Mouse (Mus musculus) myocyte (in vitro differentiated cells): ENCODE results near the gene Zfp963. TPM values are rescaled to one million over a fixed set of nuclear protein-coding genes. Genes with fewer than 3 reads are reported as not detected.
A peak's percentile ranks its signal among the peaks of the same experiment; 100 is the strongest.

ENCODE experiments used
- H3K27me3 ChIP-seq: one replicate; pipeline ENCODE4 v1.6.1; 2011; ENCODE audit not compliant: control insufficient read depth, insufficient read depth, insufficient read length
- H3K36me3 ChIP-seq: one replicate; pipeline ENCODE4 v1.6.1; 2011; ENCODE audit not compliant: control insufficient read depth, insufficient read depth
- H3K4me2 ChIP-seq: one replicate; pipeline ENCODE4 v1.6.1; 2011; ENCODE audit warnings: low read depth, control low read depth
- H3K4me3 ChIP-seq: one replicate; pipeline ENCODE4 v1.5.1; 2011; ENCODE audit warnings: mild to moderate bottlenecking, control low read depth, moderate library complexity
- H3K79me2 ChIP-seq: one replicate; pipeline ENCODE4 v1.6.1; 2011; ENCODE audit not compliant: control insufficient read depth, insufficient read depth
- H3ac ChIP-seq: one replicate; pipeline ENCODE4 v1.6.1; 2011; ENCODE audit not compliant: control insufficient read depth, insufficient read length
- CEBPB ChIP-seq: IDR thresholded peaks from 2 replicates; pipeline ENCODE4 v1.6.1; 2011; ENCODE audit warnings: mild to moderate bottlenecking, moderate library complexity; ENCODE audit not compliant: poor library complexity, insufficient read depth, severe bottlenecking
- E2F4 ChIP-seq: IDR thresholded peaks from one replicate; pipeline ENCODE4 v1.6.1; 2011; ENCODE audit warnings: mild to moderate bottlenecking, control low read depth, moderate library complexity; ENCODE audit not compliant: insufficient read depth
- MAX ChIP-seq: IDR thresholded peaks from one replicate; pipeline ENCODE4 v1.6.1; 2011; ENCODE audit warnings: low read depth, mild to moderate bottlenecking, control low read depth
- MYOD1 ChIP-seq, 3 experiments: IDR thresholded peaks; one replicate each; pipeline ENCODE4 v1.6.1; 2011; ENCODE audit warnings: control low read depth in 2 of 3, low read depth in 2 of 3, mild to moderate bottlenecking in 2 of 3, moderate library complexity in 1 of 3; ENCODE audit not compliant: insufficient read length in 2 of 3, control insufficient read depth in 1 of 3
- MYOG ChIP-seq, 3 experiments: IDR thresholded peaks; one replicate each; pipeline ENCODE4 v1.6.1; 2011; ENCODE audit warnings: control low read depth in 2 of 3, low read depth in 2 of 3, mild to moderate bottlenecking in 2 of 3; ENCODE audit not compliant: insufficient read length in 2 of 3, control insufficient read depth in 1 of 3, insufficient read depth in 1 of 3
- POLR2A ChIP-seq: IDR thresholded peaks from one replicate; pipeline ENCODE4 v1.6.1; 2011; ENCODE audit warnings: low read depth, mild to moderate bottlenecking, control low read depth, moderate library complexity; ENCODE audit not compliant: insufficient read length
- POLR2AphosphoS2 ChIP-seq: IDR thresholded peaks from one replicate; pipeline ENCODE4 v1.6.1; 2011; ENCODE audit warnings: low read depth, control low read depth; ENCODE audit not compliant: insufficient read length
- REST ChIP-seq: IDR thresholded peaks from one replicate; pipeline ENCODE4 v1.6.1; 2011; ENCODE audit warnings: mild to moderate bottlenecking, control low read depth, moderate library complexity; ENCODE audit not compliant: insufficient read depth, insufficient read length
- SRF ChIP-seq: IDR thresholded peaks from one replicate; pipeline ENCODE4 v1.6.1; 2011; ENCODE audit warnings: low read depth; ENCODE audit not compliant: control insufficient read depth, insufficient read length
- TCF12 ChIP-seq: IDR thresholded peaks from one replicate; pipeline ENCODE4 v1.6.1; 2011; ENCODE audit warnings: mild to moderate bottlenecking, control low read depth; ENCODE audit not compliant: poor library complexity, insufficient read depth, severe bottlenecking
- TCF3 ChIP-seq: IDR thresholded peaks from one replicate; pipeline ENCODE4 v1.6.1; 2011; ENCODE audit warnings: low read depth, control low read depth; ENCODE audit not compliant: insufficient read length
- USF1 ChIP-seq: IDR thresholded peaks from one replicate; pipeline ENCODE4 v1.6.1; 2011; ENCODE audit warnings: low read depth, mild to moderate bottlenecking, control low read depth, moderate library complexity
- polyA plus RNA-seq: library from polyadenylated mRNA; unstranded; fragments of >200 nt; fragmentation: generic; extraction: Trizol; gene quantifications from one replicate; pipeline ENCODE4 v1.2.1, GENCODE M21; 2012; ENCODE audit warnings: missing spikeins

The Zfp963 gene
- polyA plus RNA-seq, 1 experiment: 0.97 TPM

DNA sequence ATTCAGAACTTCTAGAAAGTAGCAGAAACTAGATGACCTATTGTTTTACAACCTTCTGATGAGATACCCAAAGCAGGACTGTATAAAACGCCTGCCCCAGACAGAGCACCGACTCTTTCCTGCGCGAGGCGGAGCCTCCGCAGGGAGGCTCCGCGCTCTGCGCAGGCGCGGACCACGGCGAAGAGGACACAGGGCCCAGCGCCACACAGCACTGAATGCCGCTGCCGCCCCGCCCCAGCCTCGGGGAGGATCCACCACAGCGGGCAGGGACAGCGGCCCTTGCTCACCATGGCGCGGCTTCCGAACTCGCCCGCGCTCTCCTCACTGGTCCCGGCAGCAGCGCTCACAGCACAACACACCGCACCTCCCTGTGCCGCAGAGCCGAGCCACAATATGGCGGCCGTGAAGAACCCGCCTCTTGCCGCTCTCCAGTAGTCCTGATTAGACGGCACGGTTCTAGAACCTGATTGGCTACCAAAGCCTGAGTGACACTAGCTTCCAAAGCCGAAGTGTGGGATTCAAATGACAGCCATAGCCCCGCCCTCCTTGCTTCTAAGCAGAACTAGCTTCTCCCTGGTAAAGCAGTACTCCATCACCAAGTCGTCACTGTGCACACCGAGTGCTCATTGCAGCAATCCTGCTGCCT is 24.9 kb upstream of the Zfp963 start, which contains the start of gene Gm20422:
Gene Gm20422 (minus strand): TSS at position 384 of the 646 bp plus-strand sequence.
- H3K79me2 ChIP-seq: peaks cover 45% of the 10 kb centered on the region
- peak within 1 kb of the TSS; percentile 97 for H3K4me2 ChIP-seq
- TF ChIP-seq POLR2A (peak; percentile 95), CEBPB (no peak), TCF3 (no peak), MYOD1 (IDR thresholded peaks at IDR 0.05; ENCODE audit: control insufficient read depth in 1 of 3, insufficient read length in 2 of 3, low read depth in 2 of 3) (peak in 1 of 3 experiments; percentile 22), TCF12 (no peak), USF1 (no peak), REST (no peak), POLR2AphosphoS2 (peak; percentile 92), SRF (no peak), MAX (no peak), MYOG (IDR thresholded peaks at IDR 0.05; ENCODE audit: control insufficient read depth in 1 of 3, insufficient read depth in 1 of 3, insufficient read length in 2 of 3, low read depth in 2 of 3) (no peak), E2F4 (no peak)
- H3K36me3 ChIP-seq: peaks cover 2% of the 10 kb centered on the region
- no peaks in the 10 kb centered on the region for H3K27me3 ChIP-seq
- peak within 1 kb of the TSS; percentile 40 for H3ac ChIP-seq
- H3K4me3 ChIP-seq: peak within 1 kb of the TSS; percentile 34

DNA sequence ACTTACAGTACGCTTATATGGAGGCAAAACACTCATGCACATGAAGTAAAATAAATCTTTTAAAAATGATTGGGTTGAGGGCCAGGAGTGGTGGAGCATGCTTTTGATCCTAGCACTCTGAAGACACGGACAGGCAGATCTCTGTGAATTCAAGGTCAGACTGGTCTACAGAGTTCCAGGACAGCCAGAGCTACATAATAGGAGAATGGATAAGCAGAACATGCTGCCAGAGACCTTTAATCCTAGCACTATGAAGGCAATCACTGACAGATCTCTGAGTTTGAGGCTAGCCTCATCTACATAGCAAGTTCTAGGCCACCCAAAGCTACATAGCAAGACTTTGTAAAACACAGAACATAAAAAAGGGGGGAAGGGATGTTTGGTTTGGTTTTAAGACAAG is 22.3 kb upstream of the Zfp963 start:
- Histone ChIP-seq H3K79me2 (peaks cover 55% of the 10 kb centered on the region), H3K4me2 (no peak overlapping the region), H3ac (no peak overlapping the region), H3K27me3 (no peaks in the 10 kb centered on the region), H3K36me3 (peaks cover 24% of the 10 kb centered on the region), H3K4me3 (no peak overlapping the region)
- TF ChIP-seq POLR2AphosphoS2 (no peak), MYOG (IDR thresholded peaks at IDR 0.05; ENCODE audit: control insufficient read depth in 1 of 3, insufficient read depth in 1 of 3, insufficient read length in 2 of 3, low read depth in 2 of 3) (no peak), E2F4 (no peak), USF1 (no peak), MAX (no peak), TCF12 (no peak), POLR2A (no peak), REST (no peak), CEBPB (no peak), MYOD1 (IDR thresholded peaks at IDR 0.05; ENCODE audit: control insufficient read depth in 1 of 3, insufficient read length in 2 of 3, low read depth in 2 of 3) (no peak), TCF3 (no peak), SRF (no peak)

DNA sequence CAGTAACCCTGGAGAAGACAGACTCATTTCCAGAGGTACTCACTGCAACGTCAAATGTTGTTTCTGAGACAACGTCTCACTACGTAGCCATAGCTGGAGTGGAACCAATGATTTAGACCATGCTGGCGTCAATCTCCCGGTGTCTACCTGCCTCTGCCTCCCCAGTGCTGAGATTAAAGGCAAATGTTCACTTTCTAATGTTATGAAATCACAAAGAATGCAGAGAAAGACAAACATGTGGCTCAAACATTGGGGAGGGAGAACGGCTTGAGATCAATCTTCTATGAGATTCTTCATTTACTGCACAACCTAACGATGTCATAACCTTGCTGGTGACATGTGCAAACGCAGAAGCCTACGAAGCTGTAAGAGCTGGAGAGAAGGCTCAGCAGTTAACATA is 21.5 kb upstream of the Zfp963 start:
- Histone ChIP-seq H3K4me3 (no peak overlapping the region), H3K4me2 (no peak overlapping the region), H3K27me3 (no peaks in the 10 kb centered on the region), H3K36me3 (peaks cover 31% of the 10 kb centered on the region), H3ac (no peak overlapping the region), H3K79me2 (peaks cover 55% of the 10 kb centered on the region)
- TF ChIP-seq TCF3 (no peak), MAX (no peak), SRF (no peak)

DNA sequence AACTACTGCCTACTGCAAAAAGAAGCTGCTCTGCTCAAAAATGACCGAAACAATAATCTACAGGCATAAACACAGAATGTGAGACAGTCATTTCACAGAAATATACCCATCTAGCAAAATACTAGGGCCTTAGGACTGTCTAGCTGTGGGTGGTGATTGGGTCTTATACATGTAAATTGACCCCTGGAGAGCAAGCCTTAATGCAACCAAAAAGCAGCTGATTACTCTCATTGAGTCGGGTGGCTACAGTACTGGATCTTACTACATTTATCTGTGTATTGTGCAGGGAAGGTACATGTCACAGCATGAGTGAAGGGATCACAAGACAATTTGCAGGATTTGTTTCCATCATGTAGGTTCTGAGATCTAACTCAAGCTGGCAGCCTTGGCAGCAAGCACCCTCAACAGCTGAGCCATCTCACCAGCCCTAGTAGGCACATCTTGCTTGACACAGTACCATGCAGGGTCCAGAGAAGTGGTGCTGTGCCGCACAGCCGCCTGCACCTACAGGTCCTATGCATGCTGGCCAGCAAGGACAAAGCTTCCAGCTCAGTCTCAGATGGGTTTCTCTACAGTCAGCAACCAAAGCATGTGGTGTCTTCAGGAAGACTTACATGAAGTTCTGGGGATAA is 12.2 kb upstream of the Zfp963 start:
- no peaks in the 10 kb centered on the region for H3K79me2 ChIP-seq
- H3K4me3 ChIP-seq: no peak overlapping the region
- H3K27me3 ChIP-seq: no peaks in the 10 kb centered on the region
- no peak overlapping the region for H3K4me2 ChIP-seq
- no peak for TF ChIP-seq MYOG (IDR thresholded peaks at IDR 0.05; ENCODE audit: control insufficient read depth in 1 of 3, insufficient read depth in 1 of 3, insufficient read length in 2 of 3, low read depth in 2 of 3)
- no peak for TF ChIP-seq CEBPB
- TF ChIP-seq SRF: no peak
- TF ChIP-seq TCF12: no peak
- no peak for TF ChIP-seq MYOD1 (IDR thresholded peaks at IDR 0.05; ENCODE audit: control insufficient read depth in 1 of 3, insufficient read length in 2 of 3, low read depth in 2 of 3)
- no peak for TF ChIP-seq E2F4
- TF ChIP-seq POLR2A: no peak
- no peak for TF ChIP-seq USF1
- no peak for TF ChIP-seq TCF3
- TF ChIP-seq REST: no peak
- no peak for TF ChIP-seq MAX
- TF ChIP-seq POLR2AphosphoS2: no peak
- H3ac ChIP-seq: no peak overlapping the region
- peaks cover 28% of the 10 kb centered on the region for H3K36me3 ChIP-seq

DNA sequence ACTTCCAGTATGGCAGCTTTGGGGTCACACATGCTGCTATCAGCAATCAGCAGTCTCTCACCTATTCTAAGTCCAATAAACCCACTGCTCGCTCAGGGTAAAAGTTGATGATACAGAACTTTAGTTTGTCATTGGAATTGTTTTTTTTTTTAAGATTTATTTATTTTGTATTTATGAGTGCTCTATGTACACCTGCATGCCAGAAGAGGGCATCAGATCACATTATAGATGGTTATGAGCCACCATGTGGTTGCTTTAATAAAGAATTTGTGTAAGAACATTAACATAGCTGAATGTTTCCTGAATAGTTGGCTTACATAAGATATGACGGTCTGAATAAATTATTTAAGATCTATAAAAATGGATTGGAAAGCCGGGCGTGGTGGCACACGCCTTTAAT is 8.5 kb upstream of the Zfp963 start:
- Histone ChIP-seq H3K4me3 (no peak overlapping the region), H3ac (no peak overlapping the region), H3K36me3 (peaks cover 5% of the 10 kb centered on the region), H3K79me2 (no peaks in the 10 kb centered on the region), H3K4me2 (no peak overlapping the region), H3K27me3 (no peaks in the 10 kb centered on the region)
- TF ChIP-seq SRF (no peak), TCF12 (no peak), REST (no peak), MYOD1 (IDR thresholded peaks at IDR 0.05; ENCODE audit: control insufficient read depth in 1 of 3, insufficient read length in 2 of 3, low read depth in 2 of 3) (no peak), POLR2AphosphoS2 (no peak), E2F4 (no peak), TCF3 (no peak), CEBPB (no peak), USF1 (no peak), MYOG (IDR thresholded peaks at IDR 0.05; ENCODE audit: control insufficient read depth in 1 of 3, insufficient read depth in 1 of 3, insufficient read length in 2 of 3, low read depth in 2 of 3) (no peak), POLR2A (no peak), MAX (no peak)
